Mouse (Mus musculus) olfactory bulb, adult 2 months (tissue): ENCODE data around the gene Ipmk.

Source experiments
- CTCF ChIP-seq: fragments of 200-500 bp; IDR thresholded peaks from 2 replicates; pipeline ENCODE4 v1.5.1; 2012; ENCODE audit warnings: low read depth, mild to moderate bottlenecking, low read length, moderate library complexity; ENCODE audit not compliant: insufficient read depth
- POLR2A ChIP-seq: fragments of 200-500 bp; IDR thresholded peaks from 2 replicates; pipeline ENCODE4 v1.6.1; 2012; ENCODE audit warnings: mild to moderate bottlenecking, low read depth, low read length, moderate library complexity; ENCODE audit not compliant: insufficient read depth

DNA sequence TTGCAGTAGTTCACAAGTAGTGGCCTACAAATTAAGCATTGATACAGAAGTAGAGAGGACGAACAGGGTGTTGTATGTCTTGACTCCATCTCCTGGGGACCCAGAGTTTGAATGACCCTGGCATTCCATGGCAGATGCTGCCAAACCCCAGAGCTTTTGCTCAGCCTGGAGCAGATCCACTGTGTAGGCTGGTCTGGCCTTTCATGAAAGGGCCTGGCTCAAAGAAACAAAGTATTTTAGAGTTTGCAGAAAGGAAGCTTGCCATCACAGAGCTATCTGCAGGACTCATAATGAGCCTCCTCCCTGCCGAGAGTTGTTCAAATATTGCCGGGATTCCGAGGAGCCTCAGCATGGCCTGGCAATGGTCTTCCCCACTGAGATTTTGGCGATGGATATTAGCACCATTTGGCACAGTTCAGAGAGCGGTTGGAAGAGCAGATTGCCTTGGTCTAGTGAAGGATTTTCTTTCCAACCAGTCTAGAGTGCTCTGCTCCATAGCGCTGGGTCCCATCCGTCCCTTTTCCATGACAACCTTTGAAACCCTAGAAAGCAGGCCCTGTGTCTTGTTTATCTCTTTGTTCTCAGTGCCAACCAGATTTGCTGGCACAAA, 129.0 kb downstream of the Ipmk start:
- no peak for TF ChIP-seq CTCF
- TF ChIP-seq POLR2A = no peak
